Mouse (Mus musculus) midbrain, embryonic 12.5 days (tissue): ENCODE data around the gene Gm28053. TPM values are rescaled to one million over a fixed set of nuclear protein-coding genes. Genes with fewer than 3 reads are reported as not detected.
"Not testable (repeated sequence)": the region's sequence is repeated elsewhere in the genome, so short reads cannot be mapped to it uniquely, and the experiment has no call there.

Experiments used
- ATAC-seq: fragments of 200-750 bp; cut with Nextera tagmentation; 2 replicates; pipeline ENCODE4 v1.8.0; 2017; ENCODE audit warnings: low read depth, moderate TSS enrichment, moderate library complexity; ENCODE audit not compliant: low FRiP score
- H3K27ac ChIP-seq: fragments of 300-500 bp; sonication (generic); replicated peaks from 2 replicates; pipeline ENCODE4 v1.5.1; 2016; ENCODE audit warnings: mild to moderate bottlenecking
- H3K27me3 ChIP-seq: fragments of 300-500 bp; sonication (generic); 2 replicates; pipeline ENCODE4 v1.6.1; 2016; ENCODE audit warnings: mild to moderate bottlenecking
- H3K36me3 ChIP-seq: fragments of 300-500 bp; sonication (generic); 2 replicates; pipeline ENCODE4 v1.6.1; 2016
- H3K4me1 ChIP-seq: fragments of 300-500 bp; sonication (generic); 2 replicates; pipeline ENCODE4 v1.6.1; 2016
- H3K4me2 ChIP-seq: fragments of 300-500 bp; sonication (generic); replicated peaks from 2 replicates; pipeline ENCODE4 v1.6.1; 2016; ENCODE audit warnings: mild to moderate bottlenecking, moderate library complexity
- H3K4me3 ChIP-seq: fragments of 300-500 bp; sonication (generic); 2 replicates; pipeline ENCODE4 v1.5.1; 2016; ENCODE audit warnings: mild to moderate bottlenecking
- H3K9ac ChIP-seq: fragments of 300-500 bp; sonication (generic); replicated peaks from 2 replicates; pipeline ENCODE4 v1.6.1; 2016; ENCODE audit warnings: mild to moderate bottlenecking, moderate library complexity
- H3K9me3 ChIP-seq: fragments of 300-500 bp; sonication (generic); 2 replicates; pipeline ENCODE4 v1.6.1; 2016; ENCODE audit warnings: mild to moderate bottlenecking
- WGBS: fragments of 180-500 bp; shearing (Covaris S2); methylation state at CpG from one replicate; pipeline ENCODE4 v1.1.7; 2016; 5-methylcytosine and 5-hydroxymethylcytosine counted together
- polyA plus RNA-seq: library from polyadenylated mRNA; unstranded; fragments of >200 nt; fragmentation: Nextera tagmentation; extraction: Ambion mirVana; gene quantifications from 2 replicates; pipeline ENCODE4 v1.2.1, GENCODE M21; 2016

Gene Gm28053
- polyA plus RNA-seq, 1 experiment from 2014 or later = not detected

DNA sequence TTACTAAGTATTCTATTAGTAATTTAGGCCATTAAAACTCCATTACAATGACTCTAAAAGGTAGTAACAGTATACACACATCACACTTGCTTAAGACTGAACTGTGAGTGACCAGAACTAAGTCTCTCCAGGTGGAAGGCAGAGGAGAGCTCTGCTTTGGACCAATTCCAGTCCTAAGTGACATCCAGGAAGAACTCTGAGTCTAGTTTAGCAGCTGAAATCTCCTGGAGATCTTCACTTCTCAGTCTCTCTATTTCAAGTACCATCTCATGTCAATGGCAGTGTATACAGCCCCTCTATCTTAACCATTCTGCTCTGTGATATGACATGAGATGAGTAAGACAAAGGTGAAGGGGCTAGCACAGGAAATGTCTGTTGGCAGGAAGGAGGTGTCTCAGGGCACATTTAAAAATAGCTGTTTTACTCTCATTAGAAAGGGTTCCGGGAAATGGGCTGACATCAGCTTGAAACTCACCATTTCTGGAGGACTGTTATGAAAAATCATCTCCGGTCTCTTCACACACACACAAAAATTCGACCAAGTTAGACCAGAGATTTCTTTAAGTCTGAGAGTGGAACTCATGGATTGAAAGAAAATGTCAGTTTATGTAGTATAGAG is 36.8 kb upstream of the Gm28053 start:
- WGBS = 83% methylated on average over 3 of the region's 3 CpGs
- no peaks in the 10 kb centered on the region for H3K36me3 ChIP-seq
- no peak overlapping the region for H3K4me3 ChIP-seq
- no peak overlapping the region for H3K9ac ChIP-seq
- no peaks in the 10 kb centered on the region for H3K4me1 ChIP-seq
- no peaks in the 10 kb centered on the region for H3K27me3 ChIP-seq
- no peak overlapping the region for H3K27ac ChIP-seq
- H3K9me3 ChIP-seq = no peaks in the 10 kb centered on the region
- ATAC-seq = no peak
- no peak overlapping the region for H3K4me2 ChIP-seq

DNA sequence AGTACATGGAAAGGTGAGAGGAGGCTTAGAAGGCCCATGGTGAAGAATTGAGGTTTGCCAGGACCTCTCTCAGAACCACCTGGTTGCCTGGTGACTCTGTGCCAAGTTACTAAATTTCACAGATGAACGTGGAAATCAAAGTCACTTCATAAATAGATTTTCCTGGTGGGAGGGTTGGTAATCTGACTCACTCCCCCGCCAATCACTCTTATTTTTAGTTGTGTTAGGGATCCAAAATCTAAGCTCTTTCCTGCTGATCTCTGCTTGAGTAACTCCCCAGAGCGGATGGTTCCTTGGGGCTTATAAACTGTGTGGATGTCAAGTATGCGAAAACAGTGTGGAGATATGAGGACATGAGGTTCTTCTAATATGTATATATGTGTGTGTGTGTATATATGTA is 36.1 kb upstream of the Gm28053 start:
- no peak for ATAC-seq
- H3K36me3 ChIP-seq = no peaks in the 10 kb centered on the region
- WGBS = 81% methylated on average over 4 of the region's 4 CpGs
- no peak overlapping the region for H3K4me3 ChIP-seq
- no peak overlapping the region for H3K4me2 ChIP-seq
- H3K9ac ChIP-seq = no peak overlapping the region
- H3K4me1 ChIP-seq = no peaks in the 10 kb centered on the region
- no peaks in the 10 kb centered on the region for H3K27me3 ChIP-seq
- no peak overlapping the region for H3K27ac ChIP-seq
- H3K9me3 ChIP-seq = no peaks in the 10 kb centered on the region

DNA sequence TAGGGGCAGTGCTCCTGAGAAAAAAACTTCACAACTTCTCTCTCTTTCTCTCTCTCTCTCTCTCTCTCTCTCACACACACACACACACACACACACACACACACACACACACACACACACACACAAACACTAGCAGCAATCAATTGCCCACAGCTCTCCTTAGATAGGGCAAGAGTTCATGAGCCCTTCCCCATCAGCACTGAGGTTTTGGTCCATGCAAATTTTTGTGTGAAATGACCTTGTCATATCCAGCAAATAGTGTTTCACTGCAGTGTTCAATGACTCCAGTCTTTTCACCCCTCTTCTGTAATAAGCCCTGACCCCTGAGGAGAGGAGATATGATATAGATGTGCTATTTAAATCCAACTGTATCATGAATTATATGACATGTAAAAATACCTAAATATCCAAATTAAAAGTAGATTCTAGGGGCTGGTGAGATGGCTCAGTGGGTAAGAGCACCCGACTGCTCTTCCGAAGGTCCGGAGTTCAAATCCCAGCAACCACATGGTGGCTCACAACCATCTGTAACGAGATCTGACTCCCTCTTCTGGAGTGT is 35.1 kb upstream of the Gm28053 start:
- not testable (repeated sequence) for H3K9me3 ChIP-seq, ATAC-seq, H3K4me2 ChIP-seq, H3K4me3 ChIP-seq, H3K36me3 ChIP-seq, H3K27ac ChIP-seq, H3K9ac ChIP-seq, H3K27me3 ChIP-seq, H3K4me1 ChIP-seq
- 87% methylated on average over 3 of the region's 4 CpGs for WGBS

DNA sequence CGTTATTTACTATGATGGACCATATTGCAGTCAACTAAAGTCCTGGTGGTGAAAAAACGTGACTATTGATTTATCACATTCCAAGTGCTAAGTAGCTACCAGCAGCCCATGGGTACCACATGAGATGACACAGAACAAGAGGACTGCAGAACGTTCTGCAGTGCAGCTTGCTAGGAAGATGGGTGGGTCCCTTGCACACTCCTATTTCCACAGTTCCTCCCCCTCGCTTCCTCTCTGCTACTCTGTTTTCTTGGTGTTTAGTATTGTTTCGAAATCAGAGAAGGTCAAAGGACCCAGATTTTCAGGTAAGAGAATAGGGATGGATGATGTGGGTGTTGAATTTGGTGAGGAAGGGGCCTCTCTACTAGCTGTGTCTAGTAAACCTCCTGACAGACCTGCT is 34.1 kb upstream of the Gm28053 start, which contains the start of gene Gimap4:
Gene Gimap4 (plus strand): TSS at position 231 of the 400 bp plus-strand sequence.
- no peaks in the 10 kb centered on the region for H3K9me3 ChIP-seq
- WGBS = 82% methylated on average over 5 of the region's 5 CpGs
- no peak for ATAC-seq

DNA sequence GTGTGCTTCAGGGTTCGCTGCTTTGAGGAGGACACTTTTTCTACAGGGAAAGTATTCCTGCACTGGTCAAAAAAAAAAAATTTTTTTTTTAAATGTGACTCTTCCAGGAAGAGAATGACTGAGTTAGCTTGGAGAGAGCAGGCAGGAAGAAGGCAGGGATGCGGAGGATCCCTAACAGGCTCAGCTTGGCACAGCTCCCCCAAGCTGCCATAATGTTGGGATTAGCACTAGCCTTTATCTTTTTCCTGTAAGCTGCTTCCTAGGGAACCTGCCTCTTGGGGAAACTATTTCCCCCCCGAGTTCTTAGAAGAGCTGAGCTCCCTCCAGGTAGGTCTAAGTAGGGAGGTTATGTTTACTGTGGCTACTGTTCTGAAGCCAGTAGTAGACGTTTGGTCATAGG is 33.6 kb upstream of the Gm28053 start:
- 52% methylated on average over 4 of the region's 4 CpGs for WGBS
- Histone ChIP-seq H3K4me1 (no peaks in the 10 kb centered on the region), H3K9ac (no peak overlapping the region), H3K27ac (no peak overlapping the region), H3K4me3 (no peak overlapping the region), H3K36me3 (no peaks in the 10 kb centered on the region), H3K27me3 (no peaks in the 10 kb centered on the region), H3K9me3 (no peaks in the 10 kb centered on the region), H3K4me2 (no peak overlapping the region)
- no peak for ATAC-seq

More for the DNA sequence above, 34.1 kb upstream of the Gm28053 start, which contains the start of gene Gimap4:
- no peaks in the 10 kb centered on the region for H3K36me3 ChIP-seq
- H3K9ac ChIP-seq = no peak within 1 kb of the TSS
- no peak within 1 kb of the TSS for H3K27ac ChIP-seq
- H3K4me1 ChIP-seq = no peaks in the 10 kb centered on the region
- H3K27me3 ChIP-seq = no peaks in the 10 kb centered on the region
- H3K4me3 ChIP-seq = no peak within 1 kb of the TSS
- no peak within 1 kb of the TSS for H3K4me2 ChIP-seq

DNA sequence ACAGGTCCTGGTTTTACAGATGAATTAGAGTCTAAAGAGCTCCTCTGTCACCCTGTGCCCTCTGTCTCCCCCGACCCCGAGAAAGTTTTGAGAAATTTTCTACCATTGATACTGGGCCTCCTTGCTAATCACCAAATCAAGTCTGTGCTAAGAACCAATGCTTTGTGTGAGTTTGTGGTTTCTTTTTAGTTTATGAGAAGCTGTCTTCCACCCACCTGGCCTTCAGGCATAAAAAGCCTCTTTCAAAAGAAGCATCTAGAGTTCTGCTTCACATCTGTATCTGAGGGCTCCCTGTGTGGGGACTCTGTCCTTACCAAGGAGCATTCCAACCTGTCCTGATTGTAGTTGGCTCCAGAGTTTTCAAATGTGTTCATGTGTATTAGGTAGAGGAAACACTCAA is 33.2 kb upstream of the Gm28053 start:
- no peak overlapping the region for H3K4me2 ChIP-seq
- no peaks in the 10 kb centered on the region for H3K36me3 ChIP-seq
- H3K4me1 ChIP-seq = no peaks in the 10 kb centered on the region
- ATAC-seq = no peak
- no peaks in the 10 kb centered on the region for H3K27me3 ChIP-seq
- H3K9ac ChIP-seq = no peak overlapping the region
- H3K27ac ChIP-seq = no peak overlapping the region
- no peak overlapping the region for H3K4me3 ChIP-seq
- WGBS = 74% methylated on average over 2 of the region's 2 CpGs
- no peaks in the 10 kb centered on the region for H3K9me3 ChIP-seq

DNA sequence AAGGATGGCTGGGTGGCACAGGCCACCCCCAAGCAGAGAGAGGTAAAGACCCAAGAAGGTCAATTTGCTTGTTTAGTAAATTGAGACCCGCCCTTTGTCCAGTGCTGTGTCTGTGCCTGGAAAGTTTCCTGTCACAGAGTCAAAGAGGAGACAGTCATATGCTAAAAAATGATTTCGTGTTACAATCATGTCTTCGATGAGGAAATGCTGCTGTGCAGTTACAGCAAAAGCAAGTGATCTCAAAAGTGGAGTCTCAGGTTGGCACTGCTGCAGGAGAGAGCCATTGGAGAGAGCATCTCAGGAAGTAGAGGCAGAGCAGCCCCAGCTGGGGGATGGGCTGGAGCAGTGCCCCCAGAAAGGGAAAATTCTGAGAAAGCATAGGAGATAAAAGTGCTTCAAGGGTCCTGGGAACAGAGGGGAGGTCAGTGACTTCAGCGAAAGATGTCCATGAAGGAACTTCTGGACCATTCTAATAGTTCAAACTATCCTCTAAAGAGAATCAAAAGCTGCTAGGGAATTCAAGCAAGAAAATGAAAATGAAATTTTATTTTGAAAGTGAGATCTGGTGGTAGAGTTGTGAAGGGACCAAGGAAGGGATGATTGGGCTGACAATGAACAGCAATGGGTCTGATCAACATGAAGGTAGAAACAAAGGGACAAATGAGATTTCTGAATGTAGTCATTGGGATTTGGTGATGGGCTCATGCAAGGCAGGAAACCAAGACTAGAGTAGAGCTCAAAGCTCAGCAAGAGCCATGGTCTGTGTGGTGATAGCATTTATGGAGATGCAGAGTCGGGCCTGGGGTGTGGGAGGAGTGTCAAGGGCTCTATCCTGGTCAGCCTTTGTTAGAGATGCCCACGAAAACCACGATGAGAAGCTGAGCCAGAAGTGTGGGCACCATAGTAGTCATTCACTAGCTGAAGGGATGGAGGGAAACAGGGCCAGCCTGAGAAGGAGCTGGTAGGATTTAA is 32.4 kb upstream of the Gm28053 start:
- Histone ChIP-seq H3K4me1 (no peaks in the 10 kb centered on the region), H3K27me3 (no peaks in the 10 kb centered on the region), H3K9ac (no peak overlapping the region), H3K9me3 (no peaks in the 10 kb centered on the region), H3K27ac (no peak overlapping the region), H3K36me3 (no peaks in the 10 kb centered on the region), H3K4me2 (no peak overlapping the region), H3K4me3 (no peak overlapping the region)
- 82% methylated on average over 7 of the region's 7 CpGs for WGBS
- ATAC-seq = no peak

DNA sequence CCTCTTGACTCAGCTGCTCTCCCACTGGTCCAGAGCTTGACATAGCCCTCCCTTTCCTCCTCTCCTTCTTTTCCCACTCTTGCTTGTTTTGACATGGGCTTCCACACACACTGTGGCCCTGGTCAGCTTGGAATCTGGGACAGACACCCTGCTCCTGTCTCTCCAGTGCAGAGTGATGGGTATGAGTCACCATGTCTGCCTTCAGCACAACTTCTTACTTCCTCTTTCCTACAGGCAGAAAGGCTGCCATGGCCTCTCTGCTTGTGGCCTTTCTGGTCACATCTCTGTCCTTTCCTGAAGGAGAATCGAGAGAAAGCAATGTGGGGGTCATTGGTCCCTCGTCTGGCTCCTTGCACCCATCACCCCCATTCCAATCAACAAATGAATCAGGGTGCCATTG is 31.3 kb upstream of the Gm28053 start:
- no peak for ATAC-seq

DNA sequence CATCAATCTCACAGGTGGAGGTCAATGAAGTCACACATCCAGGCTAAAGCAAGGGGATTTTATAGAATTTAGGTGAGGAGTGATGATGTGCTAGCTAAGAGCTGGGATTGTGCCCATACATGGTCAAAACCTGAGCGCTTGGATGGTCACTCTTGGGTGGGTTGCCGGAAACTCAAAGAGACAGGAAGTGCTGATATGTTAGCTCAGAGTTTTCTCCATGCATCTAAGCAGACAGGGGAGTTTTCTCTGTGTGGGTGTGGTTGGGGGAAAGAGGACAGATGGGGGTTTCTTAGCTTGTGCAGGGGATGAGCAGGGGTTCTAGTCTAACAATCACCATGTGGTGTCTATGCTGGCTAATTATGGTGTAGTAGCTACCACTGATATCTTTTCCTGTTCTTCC is 29.1 kb upstream of the Gm28053 start:
- no peaks in the 10 kb centered on the region for H3K4me1 ChIP-seq
- ATAC-seq = no peak
- H3K9ac ChIP-seq = no peak overlapping the region
- no peak overlapping the region for H3K27ac ChIP-seq
- no peak overlapping the region for H3K4me3 ChIP-seq
- no peaks in the 10 kb centered on the region for H3K36me3 ChIP-seq
- H3K27me3 ChIP-seq = no peaks in the 10 kb centered on the region
- WGBS = 94% methylated on average over 2 of the region's 2 CpGs
- no peak overlapping the region for H3K4me2 ChIP-seq
- no peaks in the 10 kb centered on the region for H3K9me3 ChIP-seq

More for the DNA sequence above, 31.3 kb upstream of the Gm28053 start:
- no peaks in the 10 kb centered on the region for H3K36me3 ChIP-seq
- no peak overlapping the region for H3K4me2 ChIP-seq
- H3K27ac ChIP-seq = no peak overlapping the region
- no peaks in the 10 kb centered on the region for H3K4me1 ChIP-seq
- H3K9ac ChIP-seq = no peak overlapping the region
- WGBS = 73% methylated on average over 2 of the region's 2 CpGs
- no peak overlapping the region for H3K4me3 ChIP-seq
- no peaks in the 10 kb centered on the region for H3K27me3 ChIP-seq
- no peaks in the 10 kb centered on the region for H3K9me3 ChIP-seq

DNA sequence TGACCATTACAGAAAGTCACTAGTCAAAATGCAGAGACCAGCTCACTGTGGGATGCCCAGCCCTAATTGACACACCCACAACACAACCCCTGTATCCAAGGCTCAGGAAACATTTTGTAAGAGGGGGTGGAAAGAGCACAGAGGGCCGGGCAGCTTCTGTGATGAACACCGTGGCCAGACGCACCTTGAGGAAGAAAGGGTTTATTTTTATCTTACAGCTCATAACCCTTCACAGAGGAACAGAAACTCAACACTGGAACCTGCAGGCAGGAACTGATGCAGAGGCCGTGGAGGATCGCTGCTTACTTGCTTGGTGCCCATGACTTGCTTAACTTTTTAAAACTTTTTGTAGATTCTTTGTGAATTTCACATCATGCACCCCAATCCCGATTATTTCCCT is 25.4 kb upstream of the Gm28053 start:
- ATAC-seq = no peak
- no peaks in the 10 kb centered on the region for H3K4me1 ChIP-seq
- H3K36me3 ChIP-seq = no peaks in the 10 kb centered on the region
- no peak overlapping the region for H3K4me2 ChIP-seq
- H3K4me3 ChIP-seq = no peak overlapping the region
- no peaks in the 10 kb centered on the region for H3K27me3 ChIP-seq
- 91% methylated on average over 6 of the region's 6 CpGs for WGBS
- H3K27ac ChIP-seq = no peak overlapping the region
- no peak overlapping the region for H3K9ac ChIP-seq
- H3K9me3 ChIP-seq = no peaks in the 10 kb centered on the region

DNA sequence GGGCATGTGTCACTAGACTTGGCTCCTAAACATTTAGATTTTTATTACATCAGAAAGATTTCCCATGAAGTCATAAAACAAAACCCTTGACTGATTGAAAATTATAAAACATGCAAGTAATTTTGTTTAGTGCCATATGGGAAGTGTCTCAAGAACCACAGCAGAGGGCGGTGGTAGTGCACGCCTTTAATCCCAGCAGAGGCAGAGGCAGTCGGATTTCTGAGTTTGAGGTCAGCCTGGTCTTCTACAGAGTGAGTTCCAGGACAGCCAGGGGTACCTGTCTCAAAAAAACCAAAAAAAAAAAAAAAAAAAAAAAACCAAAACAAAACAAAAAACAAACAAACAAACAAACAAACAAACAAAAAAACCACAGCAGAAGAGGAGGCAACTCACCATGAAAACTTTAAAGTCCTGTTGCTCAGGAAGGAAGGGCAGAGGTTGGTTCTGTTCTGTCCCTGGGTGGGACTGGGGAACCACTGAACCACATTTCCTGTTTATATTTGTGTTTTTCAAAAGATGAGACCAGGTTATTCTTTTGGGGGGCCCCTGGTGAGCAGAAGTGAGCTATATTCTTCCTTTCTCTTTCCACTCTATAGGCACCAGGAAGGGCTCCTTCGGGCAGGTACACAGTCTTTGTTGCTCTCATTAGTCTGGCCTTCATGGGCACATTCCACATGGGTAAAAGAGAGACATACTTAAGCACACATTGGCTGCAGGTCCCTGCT is 21.4 kb upstream of the Gm28053 start:
- H3K4me2 ChIP-seq = no peak overlapping the region
- ATAC-seq = no peak
- H3K9ac ChIP-seq = no peak overlapping the region
- H3K4me3 ChIP-seq = no peak overlapping the region
- WGBS = 80% methylated on average over 4 of the region's 4 CpGs
- H3K27me3 ChIP-seq = no peaks in the 10 kb centered on the region
- H3K36me3 ChIP-seq = no peaks in the 10 kb centered on the region
- no peak overlapping the region for H3K27ac ChIP-seq
- no peaks in the 10 kb centered on the region for H3K4me1 ChIP-seq
- H3K9me3 ChIP-seq = no peaks in the 10 kb centered on the region

DNA sequence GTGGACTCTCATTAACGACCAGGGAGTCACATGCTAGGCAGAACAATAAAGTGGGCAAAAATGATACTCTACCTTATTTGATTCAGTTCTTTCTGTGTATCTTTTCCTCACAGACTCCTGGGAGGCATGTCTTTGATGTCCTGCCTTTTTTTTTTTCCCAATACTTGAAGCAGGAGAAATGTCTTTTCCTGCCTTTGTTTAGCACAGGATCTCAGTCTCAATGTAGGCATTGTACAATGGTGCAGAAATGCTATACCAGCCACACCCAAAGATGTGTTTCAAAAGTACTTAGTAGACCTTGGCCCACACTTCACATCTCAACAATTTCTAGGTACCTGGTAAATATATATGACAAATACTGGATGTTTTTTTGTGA is 20.9 kb upstream of the Gm28053 start:
- Histone ChIP-seq H3K36me3 (no peaks in the 10 kb centered on the region), H3K9ac (no peak overlapping the region), H3K9me3 (no peaks in the 10 kb centered on the region), H3K27ac (no peak overlapping the region), H3K4me2 (no peak overlapping the region), H3K27me3 (no peaks in the 10 kb centered on the region), H3K4me1 (no peaks in the 10 kb centered on the region), H3K4me3 (no peak overlapping the region)
- 50% methylated on average over 1 of the region's 1 CpGs for WGBS
- ATAC-seq = no peak
